Comparison of ENCODE assay signal across 20 mouse cellular contexts in genomic region chr14:121777279-121777831, GRCm38 (mm10). TPM values are rescaled to one million over a fixed set of nuclear protein-coding genes. Genes with fewer than 3 reads are reported as not detected.
DNase-seq lines count a peak whose midpoint lies in the region; ATAC-seq and TF ChIP-seq lines count a peak whose summit lies in the region.
"Had no signal": no experiment of that assay in that cellular context is flagged by ENCODE, and none has a peak within 500 bp of the region (broad histone marks: within the 10 kb centered on the region; RNA-seq: fewer than 3 reads in every experiment).

No protein-coding gene starts in this region.

- no peak for TF ChIP-seq RAD21 in MEL (IDR thresholded peaks at IDR 0.05; ENCODE audit: low read depth, low read length)

- H3K27ac ChIP-seq in lung, embryonic 14.5 days (ENCODE audit: low read depth): no peak overlapping the region
- peak overlapping the region; percentile 39 for H3K27ac ChIP-seq in lung, embryonic 16.5 days (ENCODE audit: low read length)
- H3K27ac ChIP-seq in MEL (ENCODE audit: control insufficient read depth, low read depth, low read length): no peak overlapping the region
- H3K27ac ChIP-seq: embryonic facial prominence, embryonic 10.5 days; embryonic facial prominence, embryonic 12.5 days; forebrain, embryonic 13.5 days; forebrain, embryonic 15.5 days had no signal

- no peak overlapping the region for H3K9ac ChIP-seq in lung, embryonic 14.5 days
- no peak overlapping the region for H3K9ac ChIP-seq in lung, embryonic 16.5 days (ENCODE audit: low read length)
- H3K9ac ChIP-seq in MEL (ENCODE audit: control insufficient read depth, low read depth, low read length, poor library complexity, severe bottlenecking): no peak overlapping the region
- H3K9ac ChIP-seq: embryonic facial prominence, embryonic 12.5 days; forebrain, embryonic 13.5 days; forebrain, embryonic 15.5 days had no signal

- DNase-seq in lung, embryonic 14.5 days: peak; percentile 36
- DNase-seq in lung, postnatal 10 days: no peak
- no peak for DNase-seq in lung, adult 2 months
- DNase-seq in MEL (ENCODE audit: low read depth, low spot score): peak; percentile 57
- peak; percentile 74 for DNase-seq in lung, postnatal 25 days (ENCODE audit: low spot score)
- no peak for DNase-seq in kidney, postnatal 36 days
- no peak for DNase-seq in thymus, adult 18-20 months
- DNase-seq: adrenal gland, adult 8-10 months; adrenal gland, postnatal 14 days; adrenal gland, postnatal 36 days; cerebellum, adult 11-12 months; cerebellum, adult 2 months; cerebellum, adult 9-10 months had no signal

- H3K4me3 ChIP-seq in lung, embryonic 14.5 days (ENCODE audit: low read depth, low read length): no peak overlapping the region
- no peak overlapping the region for H3K4me3 ChIP-seq in lung, embryonic 16.5 days (ENCODE audit: low read length)
- H3K4me3 ChIP-seq in lung, adult 2 months (replicated peaks; ENCODE audit: extremely low read depth, low read depth, low read length): no peak overlapping the region
- H3K4me3 ChIP-seq in MEL (ENCODE audit: control insufficient read depth in 1 of 2, insufficient read depth in 1 of 2, low read depth in 2 of 2, low read length in 2 of 2): no peak overlapping the region
- H3K4me3 ChIP-seq: embryonic facial prominence, embryonic 10.5 days; embryonic facial prominence, embryonic 12.5 days; forebrain, embryonic 13.5 days; forebrain, embryonic 15.5 days had no signal

- H3K4me1 ChIP-seq in lung, embryonic 14.5 days (ENCODE audit: insufficient read depth): peaks cover 22% of the 10 kb centered on the region
- H3K4me1 ChIP-seq in lung, embryonic 16.5 days (replicated peaks; ENCODE audit: control insufficient read depth, insufficient read depth, low read length): peaks cover 39% of the 10 kb centered on the region
- H3K4me1 ChIP-seq in lung, adult 2 months (ENCODE audit: control insufficient read depth, insufficient read depth, low read length): peaks cover 20% of the 10 kb centered on the region
- H3K4me1 ChIP-seq in MEL (ENCODE audit: control insufficient read depth in 1 of 2, insufficient read depth in 2 of 2, low read length in 2 of 2): peaks cover 3 to 10% of the 10 kb centered on the region in 2 experiments; a peak in 3 of 4 replicates
- H3K4me1 ChIP-seq: forebrain, embryonic 13.5 days; forebrain, embryonic 15.5 days had no signal

- no peaks in the 10 kb centered on the region for H3K27me3 ChIP-seq in lung, embryonic 14.5 days (ENCODE audit: insufficient read depth, low read length)
- H3K27me3 ChIP-seq in lung, embryonic 16.5 days (ENCODE audit: control insufficient read depth, insufficient read depth, low read depth, low read length): no peaks in the 10 kb centered on the region
- no peaks in the 10 kb centered on the region for H3K27me3 ChIP-seq in MEL (ENCODE audit: control insufficient read depth in 1 of 2, insufficient read depth in 2 of 2, low read length in 2 of 2)
- H3K27me3 ChIP-seq: embryonic facial prominence, embryonic 12.5 days; forebrain, embryonic 13.5 days; forebrain, embryonic 15.5 days; Patski had no signal

- TF ChIP-seq CTCF in lung, embryonic 14.5 days (IDR thresholded peaks at IDR 0.05; ENCODE audit: low read depth): no peak
- no peak for TF ChIP-seq CTCF in lung, adult 2 months (IDR thresholded peaks at IDR 0.05; ENCODE audit: insufficient read depth, low read length)
- no peak for TF ChIP-seq CTCF in MEL (IDR thresholded peaks at IDR 0.05 in 2 of 3, conservative IDR thresholded peaks at IDR 0.05 in 1 of 3; ENCODE audit: control insufficient read depth in 1 of 3, insufficient read depth in 1 of 3, low read depth in 2 of 3, low read length in 3 of 3, poor library complexity in 1 of 3, severe bottlenecking in 1 of 3)

- H3K9me3 ChIP-seq in lung, embryonic 14.5 days (ENCODE audit: low read depth, low read length): no peaks in the 10 kb centered on the region
- no peaks in the 10 kb centered on the region for H3K9me3 ChIP-seq in lung, embryonic 16.5 days (ENCODE audit: control insufficient read depth, low read length)
- H3K9me3 ChIP-seq in MEL (replicated peaks; ENCODE audit: insufficient read depth, low read length): no peaks in the 10 kb centered on the region
- H3K9me3 ChIP-seq: embryonic facial prominence, embryonic 10.5 days; embryonic facial prominence, embryonic 12.5 days; forebrain, embryonic 13.5 days; forebrain, embryonic 15.5 days had no signal

- no peaks in the 10 kb centered on the region for H3K36me3 ChIP-seq in lung, embryonic 14.5 days (ENCODE audit: insufficient read depth)
- no peaks in the 10 kb centered on the region for H3K36me3 ChIP-seq in lung, embryonic 16.5 days (ENCODE audit: control insufficient read depth, insufficient read depth, low read length)
- H3K36me3 ChIP-seq in MEL (ENCODE audit: control insufficient read depth in 1 of 2, insufficient read depth in 2 of 2, low read length in 2 of 2): peaks cover 0 to 11% of the 10 kb centered on the region in 2 experiments; a peak in 2 of 4 replicates
- H3K36me3 ChIP-seq: embryonic facial prominence, embryonic 10.5 days; embryonic facial prominence, embryonic 12.5 days; forebrain, embryonic 15.5 days had no signal

- no peak for ATAC-seq in lung, embryonic 14.5 days (ENCODE audit: insufficient read depth)
- ATAC-seq in lung, embryonic 16.5 days (ENCODE audit: low read depth): peak; percentile 55
- ATAC-seq: activated CD4-positive, CD25-positive, alpha-beta regulatory T cell, adult 4 months; forebrain, embryonic 13.5 days; forebrain, embryonic 15.5 days; Patski had no signal

- WGBS in lung, embryonic 14.5 days: 31% methylated on average over 4 of the region's 4 CpGs
- WGBS in lung, embryonic 16.5 days: 34% methylated on average over 4 of the region's 4 CpGs
- 56% methylated on average over 4 of the region's 4 CpGs for WGBS in lung, adult 2 months

- H3K4me2 ChIP-seq in lung, embryonic 14.5 days: no peak overlapping the region
- H3K4me2 ChIP-seq in lung, embryonic 16.5 days (ENCODE audit: low read depth, low read length): no peak overlapping the region
- H3K4me2 ChIP-seq: embryonic facial prominence, embryonic 12.5 days; forebrain, embryonic 13.5 days; forebrain, embryonic 15.5 days had no signal

- peak in 1 of 2 experiments; percentile 29; a peak in 1 of 4 replicates for TF ChIP-seq EP300 in MEL (IDR thresholded peaks at IDR 0.05; ENCODE audit: low read depth in 1 of 2, low read length in 2 of 2)

- no peaks in the 10 kb centered on the region for H3K79me2 ChIP-seq in MEL (ENCODE audit: control insufficient read depth, insufficient read depth, low read length, poor library complexity)

- no peak for TF ChIP-seq POLR2A in lung, adult 2 months (IDR thresholded peaks at IDR 0.05; ENCODE audit: borderline replicate concordance, extremely low read depth, low read depth, low read length)
- no peak for TF ChIP-seq POLR2A in MEL (IDR thresholded peaks at IDR 0.05; ENCODE audit: control insufficient read depth in 1 of 2, insufficient read depth in 1 of 2, low read depth in 1 of 2, low read length in 2 of 2, poor library complexity in 1 of 2)

TF ChIP-seq in MEL, 35 proteins besides CTCF, POLR2A, EP300 and RAD21:
- no peak for TF ChIP-seq USF2 (IDR thresholded peaks at IDR 0.05; ENCODE audit: borderline replicate concordance in 1 of 2, insufficient read depth in 1 of 2, low read depth in 1 of 2, low read length in 2 of 2)
- no peak for TF ChIP-seq ELF1 (IDR thresholded peaks at IDR 0.05; ENCODE audit: low read depth, low read length)
- no peak for TF ChIP-seq ETS1 (IDR thresholded peaks at IDR 0.05; ENCODE audit: low read depth, low read length)
- no peak for TF ChIP-seq ZC3H11A (IDR thresholded peaks at IDR 0.05; ENCODE audit: low read depth, low read length)
- no peak for TF ChIP-seq JUND (IDR thresholded peaks at IDR 0.05; ENCODE audit: low read depth, low read length)
- TF ChIP-seq SIN3A (IDR thresholded peaks at IDR 0.05; ENCODE audit: low read length): no peak
- no peak for TF ChIP-seq USF1 (IDR thresholded peaks at IDR 0.05; ENCODE audit: low read depth, low read length)
- TF ChIP-seq GATA1 (IDR thresholded peaks at IDR 0.05; ENCODE audit: low read depth, low read length): peak; percentile 75
- TF ChIP-seq MXI1 (IDR thresholded peaks at IDR 0.05; ENCODE audit: low read depth, low read length): no peak
- TF ChIP-seq RCOR1 (IDR thresholded peaks at IDR 0.05; ENCODE audit: low read depth, low read length): peak; percentile 66

RNA-seq across cellular contexts. Expression of gene Dock9, which starts 20.3 kb away (rescaled TPM):
- polyA plus RNA-seq in lung, embryonic 14.5 days (2014; fragmentation: Nextera tagmentation; extraction: Ambion mirVana): 14.6 and 14.9 TPM in 2 replicates
- polyA plus RNA-seq in lung, embryonic 16.5 days (2015; fragmentation: Nextera tagmentation; extraction: Ambion mirVana): 14.3 and 15.1 TPM in 2 replicates
- polyA plus RNA-seq in lung, adult 2 months (2012; rRNA removed): 62.3 and 73.3 TPM in 2 replicates
- 5.6 and 6.3 TPM in 2 replicates for total RNA-seq in MEL (2012; rRNA removed)
- polyA plus RNA-seq in MEL (2012; ENCODE audit: insufficient read depth in 1 of 2, insufficient read length in 2 of 2, low read depth in 1 of 2, low replicate concordance in 2 of 2, missing spikeins in 1 of 2): 1 to 10 TPM in 1 of 2 experiments, not detected in 1; 9.4 TPM

Comparison
In these comparisons a context has a peak if more than half of its experiments do, and no peak if none do; other contexts are left out.
1. DNase-seq: peak in lung, embryonic 14.5 days (single experiment), MEL (single experiment) and lung, postnatal 25 days (single experiment); none in lung, postnatal 10 days (single experiment), lung, adult 2 months (single experiment), kidney, postnatal 36 days (0 of 2) and thymus, adult 18-20 months (0 of 2).